Mouse (Mus musculus) CD4-positive naive resting alpha-beta T cell, adult 57 days (primary cell): Measurements from ENCODE around the gene Adra2a. TPM values are rescaled to one million over a fixed set of nuclear protein-coding genes. Genes with fewer than 3 reads are reported as not detected.

Source experiments
- total RNA-seq: library from RNA; stranded (reverse); gene quantifications from one replicate; pipeline ENCODE4 v1.2.4, GENCODE M21; 2023

The Adra2a gene
- total RNA-seq, result 1.9 TPM

GRCm38 (mm10) chr19:54043851-54044250 is at the start of gene Adra2a:
Gene Adra2a, plus strand, starts transcription at chr19:54044151.

Other genes starting within 250 kb of the Adra2a start
- gene Pdcd4, start 151.9 kb upstream of the Adra2a start, total RNA-seq, result 370 TPM
- 57.2 TPM for gene Shoc2, start 99.8 kb upstream of the Adra2a start, total RNA-seq
- gene Bbip1, start 99.5 kb upstream of the Adra2a start, total RNA-seq, result 36.9 TPM